Mouse (Mus musculus): ENCODE results near the gene Slc16a1.
"Not testable (repeated sequence)": the region's sequence is repeated elsewhere in the genome, so short reads cannot be mapped to it uniquely, and the experiment has no call there.

Gene Slc16a1

DNA sequence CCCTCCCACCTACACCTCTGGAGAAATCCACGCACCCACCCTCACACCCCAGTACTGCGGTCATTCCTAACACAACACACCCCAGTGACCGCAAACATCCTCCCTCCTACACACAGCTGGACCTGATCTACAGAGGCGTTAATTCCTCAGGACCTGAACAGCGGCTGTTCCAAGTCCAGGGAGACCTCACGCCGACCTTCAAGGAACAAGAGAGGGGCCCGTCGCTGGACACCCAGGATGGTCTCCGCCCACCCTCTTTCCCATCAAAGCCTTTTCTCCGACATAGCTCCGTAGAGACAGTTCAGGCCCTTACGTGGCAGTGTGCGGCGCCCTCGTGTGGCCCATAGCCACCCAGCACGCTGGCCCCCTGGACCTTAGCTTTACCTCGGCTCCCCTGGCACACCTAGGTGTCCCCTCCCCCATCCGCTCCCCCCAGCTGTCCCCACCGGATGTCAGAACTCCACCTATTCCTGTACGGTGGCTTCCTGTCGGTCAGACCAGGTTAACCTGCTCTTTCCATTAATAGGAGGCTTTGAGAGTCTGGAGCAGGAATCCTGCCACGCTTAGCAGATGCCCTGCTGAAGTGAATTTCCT, 36.9 kb downstream of the Slc16a1 start:
- peak; percentile 89 for DNase-seq

DNA sequence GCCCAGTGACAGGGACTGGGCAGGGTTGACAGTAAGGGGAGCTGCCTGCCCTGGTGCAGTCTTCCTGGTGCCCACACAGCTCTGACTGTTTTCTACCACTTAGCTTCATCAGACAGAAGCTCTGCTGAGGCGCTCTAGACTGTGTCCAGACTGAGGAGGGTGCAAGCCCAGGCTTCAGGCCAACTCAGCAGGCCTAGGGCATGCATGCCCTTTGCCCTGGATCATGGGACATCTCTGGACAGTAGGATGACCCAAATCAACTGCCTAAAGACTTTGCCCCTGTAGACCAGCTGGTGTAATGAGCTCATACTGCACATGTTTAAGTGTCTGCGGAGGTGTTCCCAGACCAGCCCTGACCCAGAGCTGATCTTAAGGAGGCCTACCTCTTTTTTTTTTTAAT, 39.3 kb downstream of the Slc16a1 start:
- no peak for DNase-seq

DNA sequence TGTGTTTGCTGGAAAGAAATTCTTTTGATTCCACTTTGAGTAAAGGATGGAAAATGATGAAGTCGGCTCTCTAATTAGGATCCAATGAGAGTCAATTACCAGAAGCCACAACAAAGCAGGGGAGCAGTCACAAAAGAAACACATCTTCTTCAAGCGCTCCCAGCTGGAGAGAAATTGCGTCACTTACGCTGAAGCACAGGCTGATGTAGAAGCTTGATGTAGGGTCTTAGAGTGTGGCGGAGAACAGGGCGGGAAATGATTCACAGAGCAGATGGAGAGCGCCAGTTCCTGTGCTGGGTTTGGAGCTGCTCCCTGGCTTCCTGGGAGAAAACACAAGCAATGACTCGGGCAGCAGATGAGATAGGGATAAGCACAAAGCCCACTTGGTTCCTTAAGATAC, 40.4 kb downstream of the Slc16a1 start:
- DNase-seq: no peak

DNA sequence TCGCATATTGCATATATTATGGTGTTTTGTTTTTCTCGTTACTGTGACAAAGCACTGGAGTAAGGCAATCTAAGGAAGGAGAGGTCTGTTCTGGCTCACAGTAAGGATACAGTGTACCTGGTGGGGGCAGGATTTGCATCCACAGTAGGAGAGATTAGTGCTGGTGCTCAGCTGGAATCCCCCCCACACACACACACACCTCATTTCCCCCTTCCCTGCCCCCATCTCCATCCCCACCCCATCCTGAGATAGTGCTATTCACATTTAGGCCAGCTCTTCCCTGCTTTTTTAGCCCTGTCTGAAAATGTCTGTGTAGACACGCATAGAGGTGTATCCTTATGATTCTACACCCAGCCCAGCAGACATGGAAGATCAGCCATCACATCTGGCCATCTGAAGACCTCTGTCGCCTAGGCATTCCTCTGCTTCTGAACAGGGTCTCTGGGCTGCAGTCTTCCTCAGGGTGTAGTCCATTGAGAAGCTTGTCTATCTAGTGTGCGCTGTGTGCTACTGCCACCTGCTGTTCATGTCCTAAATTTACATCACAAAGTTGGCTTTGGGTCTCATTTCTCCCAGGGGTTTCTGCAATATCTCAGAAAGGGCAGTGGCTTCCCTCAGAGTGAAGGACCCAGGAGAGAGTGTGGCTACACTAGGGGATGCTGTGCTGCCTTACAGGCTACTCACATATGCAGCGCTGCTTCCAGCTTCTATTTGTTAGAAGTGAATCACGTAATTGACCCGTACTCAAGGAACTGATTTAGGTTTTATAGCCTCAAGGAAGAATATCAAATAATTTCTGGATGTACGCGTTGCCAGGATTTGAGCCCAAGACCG, 44.4 kb downstream of the Slc16a1 start:
- DNase-seq: peak; percentile 80

DNA sequence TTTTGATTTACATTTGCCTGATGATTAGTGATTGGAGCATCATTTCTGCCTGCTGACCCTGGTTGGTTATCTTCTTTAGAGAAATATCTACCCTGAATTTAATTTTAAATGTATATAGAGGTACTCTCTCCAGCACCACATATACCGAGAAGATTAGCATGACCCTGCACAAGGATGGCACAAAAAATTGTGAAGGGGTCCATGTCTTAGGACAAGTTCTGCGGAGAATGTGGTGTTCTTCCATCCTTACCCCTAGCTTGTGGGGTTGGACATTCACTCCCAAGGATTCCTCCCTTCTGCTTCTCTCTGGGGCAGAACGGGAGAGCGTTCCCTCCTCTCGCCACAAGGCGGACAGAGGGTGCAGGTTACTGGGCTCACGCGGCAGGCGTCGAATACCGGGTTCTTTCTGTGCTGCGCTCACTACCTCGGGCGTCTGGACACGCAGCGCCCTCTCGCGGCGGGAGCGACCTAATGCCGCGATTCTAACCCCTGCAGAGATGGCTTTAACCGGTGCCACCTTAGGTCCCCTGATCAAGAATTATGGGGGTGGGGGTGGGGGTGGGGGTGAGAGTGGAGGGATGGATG, 62.4 kb downstream of the Slc16a1 start:
- DNase-seq: peak; percentile 93

DNA sequence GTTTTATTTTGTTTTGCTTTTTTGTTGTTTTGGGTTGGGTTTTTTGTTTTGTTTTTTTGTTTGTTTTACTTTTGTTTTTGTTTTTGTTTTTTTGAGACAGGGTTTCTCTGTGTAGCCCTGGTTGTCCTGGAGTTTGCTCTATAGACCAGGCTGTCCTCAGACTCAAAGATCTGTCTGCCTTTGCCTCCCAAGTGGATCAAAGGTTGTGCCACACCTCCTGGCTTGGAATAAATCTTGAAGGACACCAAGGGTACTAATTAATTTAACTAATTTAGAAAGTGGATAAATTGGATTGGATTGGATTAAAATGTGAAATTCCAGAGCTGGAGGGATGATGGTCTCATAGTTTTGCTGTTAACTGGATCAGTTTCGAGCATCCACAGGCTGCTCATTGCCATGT, 63.3 kb downstream of the Slc16a1 start:
- no peak for DNase-seq

DNA sequence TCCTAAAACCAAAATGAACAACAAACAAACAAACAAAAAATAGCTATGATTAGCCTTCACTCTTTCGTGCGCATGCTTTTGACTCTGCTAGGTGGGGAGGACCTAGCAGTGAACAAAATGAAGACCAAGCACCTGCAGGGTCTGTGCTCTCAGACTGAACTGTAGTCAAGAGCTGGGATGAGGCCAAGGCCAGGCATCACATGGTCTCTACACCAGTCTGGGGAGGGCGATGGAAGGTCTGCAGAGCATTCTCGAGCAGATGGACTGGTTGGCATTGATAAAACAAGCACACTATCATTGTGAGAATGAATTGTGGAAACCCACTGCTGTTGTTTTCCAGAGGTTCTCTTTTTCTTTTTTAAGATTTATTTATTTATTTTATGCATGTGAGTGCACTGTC, 65.5 kb downstream of the Slc16a1 start:
- no peak for DNase-seq

DNA sequence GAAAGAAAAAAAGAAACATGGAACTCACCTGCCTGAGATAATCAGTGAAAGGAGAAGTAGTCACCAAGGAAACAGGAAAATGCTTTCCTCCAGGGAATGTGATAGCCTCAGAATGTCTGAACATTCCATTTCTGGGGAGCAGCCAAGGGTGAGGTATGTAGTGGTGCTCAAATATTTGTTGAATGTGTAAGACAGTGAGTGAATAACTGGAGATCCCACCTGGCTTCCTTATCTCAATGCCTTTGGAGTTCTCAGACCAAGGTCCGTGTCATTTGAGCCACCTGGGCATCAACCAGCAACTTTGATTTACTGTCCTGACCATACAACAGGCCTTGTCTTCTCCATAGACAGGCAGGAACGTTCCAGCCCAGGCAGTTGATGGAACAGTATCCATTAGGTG, 68.0 kb downstream of the Slc16a1 start:
- no peak for DNase-seq

DNA sequence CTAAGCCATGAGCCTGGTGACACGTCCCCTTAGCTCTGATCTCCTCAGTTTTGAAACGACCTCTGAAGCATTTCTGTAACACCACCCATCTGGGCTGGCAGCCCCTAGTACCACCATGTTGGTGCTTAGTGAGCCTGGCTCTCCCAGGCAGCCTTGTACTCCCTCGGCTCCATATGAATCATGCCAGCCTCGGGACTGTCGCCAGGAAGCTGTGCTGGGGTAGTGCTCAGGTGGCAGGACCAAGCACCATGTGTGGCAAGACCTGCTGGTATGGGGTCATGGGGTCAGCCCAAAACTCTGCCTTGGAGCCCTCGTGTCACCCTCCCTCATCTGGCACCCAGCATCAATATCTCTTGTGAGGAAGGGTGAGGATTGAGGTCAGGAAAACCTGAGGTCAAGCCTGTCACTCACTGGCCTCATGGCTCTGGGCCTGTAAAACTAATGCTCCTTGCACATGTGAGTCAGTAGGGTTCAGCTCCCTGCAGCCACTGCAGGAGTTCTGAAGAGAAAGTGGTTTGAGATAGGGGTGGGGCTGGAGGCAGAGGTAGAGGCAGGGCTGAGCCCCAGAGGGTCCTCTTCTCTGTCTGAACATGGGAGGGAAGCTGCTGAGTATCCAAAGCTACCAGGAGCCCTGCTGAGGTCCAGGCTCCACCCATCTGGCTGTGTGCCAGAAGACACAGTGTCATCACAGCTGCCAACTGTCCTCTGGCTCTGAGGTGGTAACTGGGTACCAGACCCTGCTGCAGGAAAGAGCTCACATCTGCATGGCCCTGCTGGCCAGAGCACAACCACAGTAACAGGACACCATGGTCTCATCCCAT, 68.7 kb downstream of the Slc16a1 start:
- DNase-seq: not testable (repeated sequence)

DNA sequence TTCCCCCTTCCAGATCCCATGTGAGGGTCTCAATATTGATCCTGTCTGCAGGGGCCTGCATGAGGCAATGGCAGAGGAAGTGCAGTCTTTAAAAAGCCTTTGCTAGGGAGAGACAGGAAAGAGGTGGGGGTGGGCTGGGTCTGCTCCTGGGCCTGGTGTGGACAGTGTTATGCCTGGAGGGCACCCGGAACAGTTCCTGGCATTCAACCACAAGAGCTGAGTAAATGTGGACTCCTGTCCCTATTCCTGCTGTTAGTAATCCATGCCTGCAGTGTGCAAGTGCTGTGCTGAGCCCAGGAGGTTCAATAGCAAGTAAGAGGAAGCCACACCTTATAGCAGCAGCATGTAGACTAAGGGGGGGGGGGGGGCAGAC, 69.3 kb downstream of the Slc16a1 start:
- not testable (repeated sequence) for DNase-seq
